Mouse (Mus musculus) midbrain, postnatal 0 days (tissue): ENCODE results near the gene Tcf20. TPM values are rescaled to one million over a fixed set of nuclear protein-coding genes. Genes with fewer than 3 reads are reported as not detected.

ENCODE experiments used
- ATAC-seq: fragments of 200-750 bp; cut with Nextera tagmentation; 2 replicates; pipeline ENCODE4 v1.8.0; 2017; ENCODE audit warnings: moderate number of reproducible peaks, mild to moderate bottlenecking, moderate TSS enrichment, moderate library complexity; ENCODE audit not compliant: low FRiP score
- DNase-seq: peaks from one replicate; pipeline ENCODE4 v3.0.0-alpha.2; 2015; ENCODE audit warnings: low spot score
- H3K27ac ChIP-seq: fragments of 300-500 bp; sonication (generic); 2 replicates; pipeline ENCODE4 v1.5.1; 2014; ENCODE audit warnings: low read depth, mild to moderate bottlenecking, low read length, mixed read lengths
- H3K27me3 ChIP-seq: fragments of 300-500 bp; sonication (generic); 2 replicates; pipeline ENCODE4 v1.6.1; 2014; ENCODE audit warnings: low read length, control low read depth, mixed read lengths; ENCODE audit not compliant: insufficient read depth
- H3K36me3 ChIP-seq: fragments of 300-500 bp; sonication (generic); 2 replicates; pipeline ENCODE4 v1.6.1; 2014; ENCODE audit warnings: low read length, control low read depth, mixed read lengths; ENCODE audit not compliant: insufficient read depth
- H3K4me1 ChIP-seq: fragments of 300-500 bp; sonication (generic); 2 replicates; pipeline ENCODE4 v1.6.1; 2014; ENCODE audit warnings: mild to moderate bottlenecking, control low read depth, antibody characterized with exemption, low read length, mixed read lengths; ENCODE audit not compliant: insufficient read depth
- H3K4me2 ChIP-seq: fragments of 300-500 bp; sonication (generic); 2 replicates; pipeline ENCODE4 v1.6.1; 2014; ENCODE audit warnings: low read depth, mild to moderate bottlenecking, low read length, mixed read lengths; ENCODE audit not compliant: poor library complexity, severe bottlenecking
- H3K4me3 ChIP-seq: fragments of 300-500 bp; sonication (generic); 2 replicates; pipeline ENCODE4 v1.5.1; 2014; ENCODE audit warnings: low read depth, mild to moderate bottlenecking, low read length, moderate library complexity
- H3K9ac ChIP-seq: fragments of 300-500 bp; sonication (generic); replicated peaks from 2 replicates; pipeline ENCODE4 v1.6.1; 2014; ENCODE audit warnings: mild to moderate bottlenecking, low read length, moderate library complexity, mixed read lengths; ENCODE audit not compliant: poor library complexity, severe bottlenecking
- H3K9me3 ChIP-seq: fragments of 300-500 bp; sonication (generic); 2 replicates; pipeline ENCODE4 v1.6.1; 2016; ENCODE audit warnings: low read length, control low read depth
- CTCF ChIP-seq: IDR thresholded peaks from 2 replicates; pipeline ENCODE4 v1.5.1; 2016; ENCODE audit warnings: antibody characterized with exemption, mild to moderate bottlenecking
- WGBS: fragments of 180-500 bp; shearing (Covaris S2); extraction: QIAGEN DNeasy Blood & Tissue Kit; methylation state at CpG from one replicate; pipeline ENCODE4 v1.1.7; 2014; 5-methylcytosine and 5-hydroxymethylcytosine counted together
- polyA plus RNA-seq: library from polyadenylated mRNA; unstranded; fragments of >200 nt; fragmentation: Nextera tagmentation; extraction: Ambion mirVana; gene quantifications from 2 replicates; pipeline ENCODE4 v1.2.1, GENCODE M21; 2015
- total RNA-seq: library from RNA; depleted of rRNA; stranded (reverse); fragments of >200 nt; gene quantifications from 2 replicates; pipeline ENCODE4 v1.2.3, GENCODE M21; 2014

The Tcf20 gene
- total and polyA plus RNA-seq, 2 experiments from 2014 or later, result 11.8 to 125 TPM

GRCm38 (mm10) chr15:83029725-83030718 lies 42.4 kb upstream of the Tcf20 start:
- Histone ChIP-seq H3K4me3 (no peak overlapping the region), H3K27me3 (no peaks in the 10 kb centered on the region), H3K9me3 (no peaks in the 10 kb centered on the region), H3K4me2 (no peak overlapping the region), H3K4me1 (peaks cover 23% of the 10 kb centered on the region), H3K9ac (no peak overlapping the region), H3K36me3 (no peaks in the 10 kb centered on the region), H3K27ac (peak overlapping the region; percentile 57)
- 24% methylated on average over 11 of the region's 11 CpGs for WGBS
- no peak for TF ChIP-seq CTCF
- no peak for DNase-seq
- no peak for ATAC-seq

- H3K9me3 ChIP-seq, result no peaks in the 10 kb centered on the region
- H3K4me1 ChIP-seq, result peaks cover 18% of the 10 kb centered on the region
- WGBS, result 45% methylated on average over 8 of the region's 8 CpGs
- TF ChIP-seq CTCF, result no peak
- no peaks in the 10 kb centered on the region for H3K27me3 ChIP-seq
- DNase-seq, result no peak
- H3K4me3 ChIP-seq, result no peak overlapping the region
- ATAC-seq, result no peak
- no peak overlapping the region for H3K27ac ChIP-seq
- H3K9ac ChIP-seq, result no peak overlapping the region
- H3K36me3 ChIP-seq, result no peaks in the 10 kb centered on the region
- no peak overlapping the region for H3K4me2 ChIP-seq
Measured at GRCm38 (mm10) chr15:83026129-83026528, 38.5 kb upstream of the Tcf20 start.

DNA sequence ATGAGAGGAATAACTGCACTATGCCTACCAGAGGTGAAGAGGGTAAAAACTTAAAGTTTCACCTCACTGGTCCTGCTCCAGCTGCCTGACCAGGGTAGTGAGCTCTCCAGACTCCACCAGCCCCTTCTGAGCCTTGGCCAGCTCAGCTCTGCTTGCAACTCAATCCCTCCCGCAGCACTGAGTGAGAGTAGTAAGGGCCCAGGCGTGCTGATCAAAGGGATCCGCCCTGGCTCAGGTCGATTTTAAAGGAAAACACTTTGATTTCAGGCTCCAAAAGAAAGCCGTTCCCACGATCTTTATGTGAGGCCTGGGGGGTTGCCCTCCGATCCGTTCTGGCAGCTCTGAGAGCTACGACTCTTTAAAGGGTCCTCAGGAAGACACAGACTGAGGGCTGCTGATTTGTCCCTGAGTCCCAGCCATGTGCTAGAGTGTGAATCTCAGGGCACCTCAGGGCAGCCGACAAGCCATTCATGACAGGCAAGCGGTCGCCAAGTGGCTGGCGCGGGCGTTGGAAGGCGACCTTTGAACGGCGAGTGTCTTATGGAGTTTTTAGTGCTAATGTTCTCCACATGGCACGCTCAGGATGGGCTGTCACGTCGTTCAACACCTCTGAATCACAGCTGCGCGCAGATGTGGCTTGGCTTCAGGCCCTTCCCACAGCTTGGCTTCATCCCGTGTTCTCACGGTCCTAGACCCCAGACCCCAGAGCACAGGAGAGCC lies 37.5 kb upstream of the Tcf20 start:
- no peak for TF ChIP-seq CTCF

DNA sequence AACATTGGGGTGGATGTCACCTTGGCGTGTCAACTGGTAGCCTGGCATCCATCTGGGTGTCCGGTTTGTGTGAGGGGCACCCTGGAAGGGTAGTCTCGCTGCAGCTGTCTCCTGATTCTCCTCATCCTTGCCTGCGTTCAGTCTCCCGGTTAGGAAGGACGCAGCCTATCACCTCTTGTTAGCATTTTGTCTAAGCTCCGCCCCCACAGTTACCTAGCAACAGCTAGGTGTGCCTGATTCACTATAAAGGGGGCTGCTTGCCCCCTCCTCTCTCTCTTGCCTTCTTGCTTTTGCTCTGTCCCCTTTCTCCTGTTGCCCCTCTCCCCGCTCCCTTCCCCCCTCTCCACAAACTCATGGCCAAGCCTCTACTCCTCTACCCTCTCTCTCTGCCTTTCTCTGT lies 35.3 kb upstream of the Tcf20 start:
- Histone ChIP-seq H3K4me1 (peaks cover 18% of the 10 kb centered on the region), H3K9ac (0 out of 2 replicates have a peak overlapping the region, but pooled peaks have one; percentile 24), H3K9me3 (no peaks in the 10 kb centered on the region), H3K36me3 (no peaks in the 10 kb centered on the region), H3K4me3 (peak overlapping the region; percentile 6; the same call in 1 of the 2 replicates), H3K27me3 (no peaks in the 10 kb centered on the region), H3K4me2 (peak overlapping the region; percentile 34), H3K27ac (0 out of 2 replicates have a peak overlapping the region, but pooled peaks have one; percentile 3)
- WGBS, result 38% methylated on average over 8 of the region's 8 CpGs
- TF ChIP-seq CTCF, result no peak
- ATAC-seq, result peak; percentile 71
- peak; percentile 63 for DNase-seq

More for the DNA sequence above, 37.5 kb upstream of the Tcf20 start:
- DNase-seq, result no peak
- no peak overlapping the region for H3K4me3 ChIP-seq
- ATAC-seq, result no peak
- H3K4me1 ChIP-seq, result peaks cover 18% of the 10 kb centered on the region
- no peaks in the 10 kb centered on the region for H3K9me3 ChIP-seq
- H3K27ac ChIP-seq, result no peak overlapping the region
- H3K9ac ChIP-seq, result no peak overlapping the region
- H3K36me3 ChIP-seq, result no peaks in the 10 kb centered on the region
- H3K4me2 ChIP-seq, result no peak overlapping the region
- WGBS, result 32% methylated on average over 25 of the region's 25 CpGs
- H3K27me3 ChIP-seq, result no peaks in the 10 kb centered on the region

- H3K4me2 ChIP-seq, result no peak overlapping the region
- peak; percentile 45 for TF ChIP-seq CTCF
- H3K27me3 ChIP-seq, result peaks cover 6% of the 10 kb centered on the region; the same call in 1 of the 2 replicates
- ATAC-seq, result peak; percentile 52; the same call in 1 of the 2 replicates
- no peak overlapping the region for H3K4me3 ChIP-seq
- H3K27ac ChIP-seq, result no peak overlapping the region
- peak; percentile 92 for DNase-seq
- H3K9ac ChIP-seq, result no peak overlapping the region; the same call in 1 of the 2 replicates
- H3K9me3 ChIP-seq, result no peaks in the 10 kb centered on the region
- peaks cover 10% of the 10 kb centered on the region; the same call in 1 of the 2 replicates for H3K4me1 ChIP-seq
- 14% methylated on average over 15 of the region's 15 CpGs for WGBS
- H3K36me3 ChIP-seq, result no peaks in the 10 kb centered on the region
Measured at GRCm38 (mm10) chr15:83010990-83011664, 23.5 kb upstream of the Tcf20 start.
